Mouse (Mus musculus): Measurements from ENCODE around the gene Spop.

- no peak for TF ChIP-seq CTCF (IDR thresholded peaks at IDR 0.05; ENCODE audit: control insufficient read depth, insufficient read depth, insufficient replicate concordance, low read depth, low read length)
- TF ChIP-seq POLR2A (IDR thresholded peaks at IDR 0.05; ENCODE audit: control insufficient read depth, low read depth, low read length): no peak
Observed at GRCm38 (mm10) chr11:95405771-95406170, 8.1 kb upstream of the Spop start.
